Comparison of ENCODE assay signal across 8 mouse cellular contexts in genomic region chr12:70615123-70615522, GRCm38 (mm10).
"Had no signal": no experiment of that assay in that cellular context is flagged by ENCODE, and none has a peak within 500 bp of the region (broad histone marks: within the 10 kb centered on the region; RNA-seq: fewer than 3 reads in every experiment).

No protein-coding gene starts in this region.

- ATAC-seq: midbrain, embryonic 13.5 days had no signal

- H3K4me2 ChIP-seq: limb, embryonic 13.5 days; midbrain, embryonic 13.5 days; neural tube, embryonic 12.5 days had no signal

- H3K9ac ChIP-seq: limb, embryonic 13.5 days; liver, embryonic 14.5 days; midbrain, embryonic 13.5 days; neural tube, embryonic 12.5 days had no signal

- H3K4me1 ChIP-seq: midbrain, embryonic 13.5 days had no signal

- H3K27ac ChIP-seq: layer of hippocampus, adult 2 months; limb, embryonic 13.5 days; liver, embryonic 14.5 days; midbrain, embryonic 13.5 days; neural tube, embryonic 12.5 days had no signal

- H3K36me3 ChIP-seq: limb, embryonic 13.5 days; midbrain, embryonic 13.5 days; neural tube, embryonic 12.5 days had no signal

- DNase-seq: left cerebral cortex, postnatal 4 days; lung, adult 18-20 months; thymus, postnatal 4 days had no signal

- H3K27me3 ChIP-seq: limb, embryonic 13.5 days; midbrain, embryonic 13.5 days; neural tube, embryonic 12.5 days had no signal

- H3K4me3 ChIP-seq: layer of hippocampus, adult 2 months; limb, embryonic 13.5 days; midbrain, embryonic 13.5 days; neural tube, embryonic 12.5 days had no signal

- H3K9me3 ChIP-seq: limb, embryonic 13.5 days; midbrain, embryonic 13.5 days had no signal
